Mouse (Mus musculus): ENCODE data around the gene Map1s.

GRCm38 (mm10) chr8:70874441-70874840 lies 31.3 kb upstream of the Map1s start:
- no peak for TF ChIP-seq CTCF (conservative IDR thresholded peaks at IDR 0.05; ENCODE audit: insufficient read depth, insufficient read length, low read depth, low read length)
- no peak for TF ChIP-seq POLR2A (IDR thresholded peaks at IDR 0.05; ENCODE audit: low read depth, low read length)

Measured in kidney, adult 2 months (tissue).